Mouse (Mus musculus) thymus, postnatal 4 days (tissue): ENCODE results near the gene Tprgl.

ENCODE experiments used
- DNase-seq: peaks from one replicate; pipeline ENCODE4 v3.0.0; 2021

Tprgl gene

DNA sequence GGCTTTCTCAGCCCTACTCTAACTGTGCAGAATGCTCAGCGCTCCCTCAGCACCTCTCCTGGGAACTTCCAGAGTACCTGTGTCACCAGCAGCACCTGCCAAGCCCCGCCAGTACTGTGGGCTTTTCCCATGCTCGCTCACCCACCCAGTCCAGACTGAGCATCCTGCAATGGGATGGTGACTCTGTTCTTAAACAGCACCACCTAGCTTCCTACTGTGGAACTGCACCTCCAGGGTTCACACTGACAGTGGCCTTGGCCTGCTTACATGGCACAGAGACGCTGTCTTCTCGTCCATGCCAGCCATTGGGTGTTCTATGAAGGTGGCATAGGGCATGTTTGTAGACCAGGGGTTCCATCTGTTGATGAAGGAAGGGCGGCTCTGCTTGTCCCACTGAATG is 1.5 kb downstream of the Tprgl start:
- peak; percentile 92 for DNase-seq

DNA sequence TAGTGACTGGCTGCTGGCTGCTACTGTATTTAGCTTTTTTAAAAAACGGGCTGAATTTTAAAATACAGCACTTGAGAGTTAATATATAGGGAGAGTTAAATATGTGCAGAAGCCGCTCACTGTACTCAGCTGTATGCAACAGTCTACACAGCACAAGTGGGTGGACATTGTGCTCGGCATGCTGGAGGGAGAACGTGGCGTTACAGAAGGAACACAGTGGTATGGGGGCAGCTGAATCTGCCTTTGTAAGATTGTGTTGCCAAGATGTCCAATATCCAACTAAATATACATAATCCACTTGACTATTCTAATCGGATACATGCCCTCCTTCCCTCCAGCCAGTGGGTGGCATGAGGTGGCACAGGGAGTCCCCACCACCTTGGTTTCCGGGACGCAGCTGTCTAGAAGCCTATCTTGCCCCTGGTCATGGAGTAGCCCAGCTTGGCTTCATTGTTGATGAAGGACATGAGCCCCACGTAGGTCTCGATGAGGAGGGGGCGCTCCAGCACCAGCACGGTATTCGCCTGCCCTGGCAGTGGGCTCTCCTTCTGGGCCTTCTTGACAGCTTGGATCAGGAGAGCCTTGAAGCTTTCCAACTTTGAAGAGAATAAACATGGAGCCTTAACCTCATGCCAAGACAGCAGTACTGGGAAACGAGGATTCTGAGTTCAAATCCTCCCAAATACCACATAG is 2.4 kb downstream of the Tprgl start:
- DNase-seq = no peak

DNA sequence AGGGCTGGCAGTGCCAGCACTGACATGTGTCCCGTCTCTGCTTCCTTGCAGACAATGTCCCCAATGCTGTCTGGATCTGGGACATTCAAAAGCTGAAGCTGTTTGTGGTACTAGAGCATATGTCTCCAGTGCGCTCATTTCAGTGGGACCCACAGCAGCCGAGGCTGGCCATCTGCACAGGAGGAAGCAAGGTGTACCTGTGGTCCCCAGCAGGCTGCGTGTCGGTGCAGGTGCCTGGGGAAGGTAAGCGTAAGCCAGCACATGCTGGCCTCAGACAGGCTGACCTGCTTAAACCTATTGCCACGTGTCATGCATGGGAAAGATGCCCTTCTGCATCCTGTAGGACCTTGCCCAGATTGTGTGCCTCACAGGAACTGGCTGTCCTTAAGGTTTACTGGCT is 4.4 kb downstream of the Tprgl start:
- no peak for DNase-seq

DNA sequence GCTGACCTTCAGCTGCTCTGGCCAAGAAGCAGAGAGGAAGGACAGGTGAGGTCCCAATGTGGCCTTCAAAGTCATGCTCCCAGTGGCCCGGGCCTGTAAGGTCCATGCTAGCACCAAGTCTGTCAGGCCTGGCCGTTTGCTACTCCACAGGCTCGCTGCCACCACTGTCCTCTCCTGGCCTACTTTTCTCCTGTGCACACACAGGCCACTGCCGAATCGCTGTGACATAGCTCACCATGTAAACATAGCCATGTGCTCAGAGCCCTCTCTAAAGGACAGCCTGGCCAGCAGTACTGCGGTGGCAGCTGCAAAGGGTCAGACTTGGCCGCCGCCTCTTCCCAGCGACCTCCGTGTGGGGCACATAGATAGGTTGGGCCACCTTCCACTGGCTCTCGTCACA is 6.4 kb downstream of the Tprgl start:
- no peak for DNase-seq

DNA sequence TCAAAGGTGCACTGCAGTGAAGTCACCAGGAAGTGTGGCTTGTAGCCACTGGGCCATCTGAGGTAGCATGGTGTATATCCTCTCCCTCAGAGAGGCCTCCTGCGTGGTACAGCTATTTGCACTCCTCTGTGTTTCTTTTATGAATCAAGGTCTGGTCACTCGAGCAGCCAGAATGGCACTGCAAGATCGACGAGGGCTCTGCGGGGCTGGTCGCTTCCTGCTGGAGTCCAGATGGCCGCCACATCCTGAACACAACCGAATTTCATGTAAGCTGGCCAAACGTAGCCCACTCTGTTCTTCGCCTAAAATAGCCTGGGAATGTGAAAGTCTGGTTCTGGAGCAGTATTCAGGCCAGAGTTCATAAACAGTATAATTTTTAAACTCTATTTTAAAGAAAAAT is 14.1 kb downstream of the Tprgl start:
- no peak for DNase-seq

DNA sequence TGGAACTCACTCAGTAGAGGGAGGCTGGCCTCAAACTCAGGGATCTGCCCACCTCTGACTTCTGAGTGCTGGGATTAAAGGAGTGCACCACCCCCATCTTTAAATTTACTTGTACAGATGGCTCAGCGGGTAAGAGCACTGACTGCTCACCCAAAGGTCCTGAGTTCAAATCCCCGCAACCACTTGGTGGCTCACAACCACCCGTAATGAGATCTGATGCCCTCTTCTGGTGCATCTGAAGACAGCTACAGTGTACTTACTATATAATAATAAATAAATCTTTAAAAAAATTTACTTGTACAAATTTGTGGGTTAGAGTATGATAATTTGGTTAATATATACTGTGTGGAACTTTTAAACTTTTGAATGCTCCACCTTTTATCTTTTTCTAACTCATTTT is 15.8 kb downstream of the Tprgl start:
- DNase-seq = no peak

DNA sequence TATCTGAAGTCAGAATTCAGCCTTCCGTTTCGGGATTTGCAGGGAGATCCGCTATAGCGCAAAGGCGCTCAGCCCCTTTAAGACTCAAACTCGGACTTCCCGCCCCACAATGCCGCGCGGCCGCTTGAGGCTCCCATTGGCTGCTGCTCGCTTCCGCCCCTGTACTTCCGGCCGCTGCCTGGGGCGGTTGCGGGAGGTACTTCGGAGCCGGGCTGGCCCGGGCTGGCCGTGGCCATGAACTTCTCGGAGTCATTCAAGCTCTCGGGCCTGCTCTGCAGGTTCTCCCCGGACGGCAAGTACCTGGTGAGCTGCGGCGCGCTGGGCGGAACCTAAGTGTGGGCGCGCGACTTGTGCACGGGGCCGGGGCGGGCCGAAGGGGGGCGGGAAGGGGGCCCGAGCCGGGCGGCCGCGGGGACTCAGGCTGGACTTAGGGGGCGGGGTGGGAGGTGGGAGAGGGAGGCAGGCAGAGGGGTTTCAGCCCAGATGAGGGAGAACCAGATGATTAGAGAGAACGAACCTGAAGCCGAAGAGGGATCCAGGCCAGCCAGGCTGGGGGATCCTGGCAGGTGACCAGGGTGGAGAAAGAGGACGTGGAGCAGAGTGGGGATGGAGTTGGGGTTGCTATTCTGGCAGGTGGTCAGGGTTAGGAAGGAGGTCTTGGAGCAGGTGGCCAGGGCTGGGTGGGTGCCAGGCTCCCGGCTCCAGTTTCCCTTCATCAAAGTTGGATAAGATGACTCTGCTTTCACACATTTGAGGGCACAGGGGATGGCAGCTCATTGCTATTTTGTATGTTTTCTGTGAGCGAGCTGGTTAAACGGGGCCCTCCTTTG is 18.0 kb downstream of the Tprgl start, which contains the start of gene Wrap73:
Gene Wrap73, plus strand, starts transcription at position 162 of the 830 bp plus-strand sequence.
- DNase-seq = peak; percentile 89

DNA sequence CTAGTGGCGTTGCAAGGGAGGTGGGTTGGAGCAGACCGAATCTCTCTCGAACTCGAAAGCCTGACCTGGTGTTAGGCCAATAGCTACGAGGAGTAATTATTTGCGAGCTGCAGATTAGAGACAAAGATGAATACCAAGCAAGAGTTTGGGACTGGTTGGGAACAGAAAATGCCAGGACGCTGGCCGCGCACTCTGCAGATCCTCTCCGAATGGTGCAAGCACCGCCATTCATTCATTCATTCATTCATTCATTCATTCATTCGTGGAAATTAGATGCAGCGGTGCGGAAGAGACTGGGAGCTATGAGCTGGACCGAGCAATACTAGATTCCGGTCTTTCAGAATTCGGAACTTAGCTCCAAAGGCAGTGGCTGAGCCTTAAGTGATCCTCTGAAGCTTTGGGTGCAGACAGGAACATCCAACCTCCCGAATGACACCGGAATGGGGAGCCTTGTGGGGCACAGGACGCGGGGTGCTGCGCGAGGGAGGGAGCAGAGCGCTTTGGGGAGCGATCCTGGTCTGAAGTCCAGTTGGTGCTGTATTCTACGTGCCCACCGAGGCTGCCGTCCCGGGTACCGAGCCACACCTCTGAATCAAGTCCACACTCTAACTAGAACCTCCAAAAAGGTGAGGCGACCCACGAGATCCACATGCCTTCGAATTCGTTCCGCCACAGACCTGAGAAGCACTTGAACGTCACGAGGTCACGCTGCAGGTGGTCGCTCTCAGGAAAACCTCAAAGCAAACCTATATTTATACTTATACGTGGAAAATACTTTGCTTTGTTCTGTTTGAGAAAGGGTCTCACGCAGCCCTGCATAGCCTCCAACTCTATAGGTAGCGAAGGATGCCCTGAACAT is 19.2 kb downstream of the Tprgl start:
- no peak for DNase-seq

DNA sequence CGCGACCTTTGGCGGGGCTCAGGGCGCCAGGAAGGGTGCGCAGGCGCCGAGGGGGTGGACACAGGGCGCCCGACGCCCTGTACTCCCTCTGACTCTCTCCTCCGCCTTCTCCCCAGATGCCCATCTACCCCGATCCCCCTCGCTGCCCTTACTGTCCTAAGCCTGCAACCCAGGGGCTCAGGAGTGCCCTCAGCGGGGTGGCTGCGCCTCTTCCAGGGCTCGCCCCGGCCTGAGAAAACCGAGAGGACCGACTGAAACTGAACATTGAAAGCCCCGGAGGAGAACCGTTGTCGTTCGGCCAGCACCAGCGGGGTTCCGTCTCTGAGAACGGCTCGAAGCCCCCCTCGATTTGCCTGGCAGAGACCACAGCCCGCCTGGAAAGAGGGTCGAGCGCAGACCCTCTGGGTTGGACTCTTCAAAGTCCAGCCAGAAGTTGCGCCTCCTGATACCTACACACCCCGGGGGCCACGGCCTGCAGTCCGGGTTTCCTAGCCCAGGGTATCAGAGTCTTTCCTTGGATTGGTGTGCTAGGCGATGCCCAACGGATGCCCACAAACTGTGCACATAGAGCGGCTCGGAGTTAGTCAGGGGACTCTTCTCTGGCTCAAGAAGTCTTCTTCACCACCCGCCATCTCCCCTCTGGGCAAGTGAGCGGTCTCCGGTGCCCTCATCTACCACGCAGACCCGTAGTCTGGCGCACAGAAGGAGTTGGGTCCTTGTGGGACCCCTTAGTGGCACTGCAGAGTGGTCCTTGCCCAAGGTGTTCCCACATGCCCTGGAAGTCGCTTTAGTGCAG is 20.1 kb downstream of the Tprgl start:
- DNase-seq = no peak

DNA sequence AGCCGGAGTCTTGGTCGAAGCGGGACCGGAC is 20.5 kb downstream of the Tprgl start, which contains the start of gene Trp73:
Gene Trp73, minus strand, starts transcription at position 27 of the 31 bp plus-strand sequence.
- no peak for DNase-seq

DNA sequence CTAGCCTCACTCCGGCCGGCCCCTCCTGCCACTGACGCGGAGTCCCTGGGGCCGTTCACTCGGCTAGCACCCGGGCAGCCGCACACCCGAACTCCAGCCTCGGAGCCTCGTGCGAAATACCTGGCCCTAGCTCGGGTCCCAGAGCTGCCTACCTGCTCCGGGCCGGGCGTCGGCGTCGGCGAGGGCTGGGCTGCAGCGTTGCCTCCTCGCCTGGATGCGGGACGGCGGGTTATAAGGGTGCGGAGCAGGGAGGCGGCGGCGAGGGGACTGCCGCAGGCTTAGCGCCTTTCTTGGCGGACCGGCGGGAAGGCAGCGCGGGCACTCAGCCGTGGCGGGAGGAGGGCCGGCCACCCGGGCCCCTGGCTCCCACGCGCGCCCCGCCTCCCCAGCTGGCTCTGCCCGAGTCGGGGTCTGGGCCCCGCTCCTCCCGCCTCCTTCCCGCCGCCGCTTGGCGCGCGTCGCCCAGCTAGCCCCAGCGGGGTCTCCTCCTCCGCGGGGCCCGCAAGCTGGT is 20.7 kb downstream of the Tprgl start:
- no peak for DNase-seq

DNA sequence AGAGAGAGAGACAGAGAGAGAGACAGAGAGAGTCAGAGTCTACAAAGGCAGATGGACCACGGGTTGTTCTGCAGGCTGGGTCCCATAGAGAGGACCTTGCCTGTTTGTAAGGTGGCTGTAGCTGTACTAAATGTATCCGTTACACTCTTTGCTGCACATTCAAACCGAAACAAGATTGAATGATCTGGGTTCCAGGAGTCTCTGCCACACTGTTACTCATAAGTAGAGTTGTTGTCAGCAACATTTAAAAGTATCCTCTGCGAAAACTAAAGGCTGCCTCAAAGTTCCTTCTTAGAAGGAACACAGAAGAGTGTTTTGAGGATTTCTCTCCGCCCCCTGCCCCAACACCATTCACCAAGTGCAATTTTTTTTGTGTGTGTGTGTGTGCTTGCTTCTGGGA is 23.3 kb downstream of the Tprgl start:
- no peak for DNase-seq

DNA sequence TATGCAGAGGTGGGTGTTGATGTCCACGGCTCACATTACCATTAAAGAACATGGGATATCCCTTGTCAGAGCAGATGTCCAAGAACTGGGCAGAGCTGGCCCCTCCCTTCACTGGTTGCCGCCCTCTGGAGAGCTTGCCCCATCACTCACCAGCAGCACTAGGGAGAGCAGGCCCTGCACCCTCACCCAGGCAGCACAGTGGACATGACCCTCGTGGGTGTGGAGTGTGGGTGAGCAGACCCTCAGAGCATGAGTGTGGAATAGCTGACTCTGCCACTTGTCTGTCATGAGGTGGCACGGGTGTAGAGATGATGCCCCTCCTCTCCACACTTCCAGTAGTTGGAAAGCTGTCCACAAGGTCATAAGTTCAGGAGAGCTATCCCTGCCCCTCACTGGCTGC is 25.7 kb downstream of the Tprgl start:
- no peak for DNase-seq

DNA sequence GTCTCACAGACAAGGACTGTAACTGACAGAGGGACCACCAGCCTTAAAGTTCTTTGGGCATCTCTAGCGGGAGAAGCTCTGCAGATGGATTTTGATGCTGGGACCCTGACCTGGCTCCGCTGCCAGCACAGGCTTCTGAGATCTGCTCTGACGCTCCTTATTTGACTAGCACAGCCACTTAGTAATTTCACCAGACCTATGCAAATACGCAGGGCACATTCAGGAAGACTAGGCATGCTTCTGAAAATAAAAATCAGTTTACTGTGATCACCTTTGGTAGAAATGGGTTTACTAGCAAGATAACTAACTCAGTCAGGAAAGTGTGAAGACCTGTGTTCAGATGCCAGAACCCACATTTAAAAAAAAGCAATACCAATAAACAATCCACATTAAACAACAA is 28.6 kb downstream of the Tprgl start:
- no peak for DNase-seq

DNA sequence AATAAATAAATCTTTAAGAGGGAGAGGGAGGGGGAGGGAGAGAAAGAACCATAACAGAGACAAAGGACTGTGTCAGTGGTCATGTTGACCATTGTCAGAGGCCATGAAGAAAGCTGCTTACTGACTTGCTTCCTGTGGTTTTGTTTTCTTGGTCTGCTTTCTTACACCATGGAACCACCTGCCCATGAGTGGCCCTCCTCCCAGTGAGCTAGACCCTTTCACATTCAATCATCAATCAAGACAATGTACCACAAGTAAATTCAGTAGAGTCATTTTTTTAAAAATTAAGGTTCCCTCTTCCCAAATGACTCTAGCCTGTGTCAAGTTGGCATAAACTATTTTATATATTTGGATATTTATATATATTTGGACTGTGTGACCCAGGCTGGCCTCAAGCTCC is 30.5 kb downstream of the Tprgl start:
- no peak for DNase-seq

DNA sequence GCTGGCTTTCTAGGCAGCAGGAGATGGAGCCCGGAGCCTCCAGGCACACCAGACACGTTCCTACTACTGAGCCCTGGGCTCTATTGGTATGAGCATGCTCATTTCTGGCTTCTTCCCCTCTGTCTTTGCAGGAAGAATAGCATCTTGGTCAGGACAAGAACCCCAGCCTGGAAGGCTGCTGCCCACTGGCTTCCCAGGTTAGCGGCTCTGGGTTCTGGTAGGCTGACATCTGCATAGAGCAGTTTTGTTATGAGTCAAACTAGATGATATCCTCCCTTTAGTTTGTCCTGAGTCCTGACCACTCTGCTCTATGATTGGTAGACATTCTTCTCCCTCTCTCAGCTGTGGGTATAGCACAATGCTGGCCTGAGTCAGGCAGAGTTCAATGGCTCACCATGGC is 33.2 kb downstream of the Tprgl start:
- no peak for DNase-seq

DNA sequence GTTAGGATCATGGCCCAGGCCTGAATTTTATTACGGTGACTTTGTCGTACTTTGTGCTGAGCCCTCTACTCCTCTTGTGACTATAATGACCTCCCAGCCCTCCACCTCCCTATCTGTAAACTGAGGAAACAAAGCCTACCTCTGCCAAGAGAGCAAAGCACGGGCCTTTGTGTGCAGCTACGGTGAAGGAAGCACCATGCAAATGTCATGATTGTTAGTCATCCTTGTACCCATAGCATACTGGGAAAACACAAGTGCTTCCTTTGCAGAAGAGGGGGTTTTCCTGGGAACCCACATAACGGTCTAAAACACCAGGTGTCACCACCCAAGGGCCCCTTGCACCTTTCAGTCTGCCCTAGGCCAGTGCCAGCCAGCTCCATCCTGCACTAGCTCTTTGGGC is 35.3 kb downstream of the Tprgl start:
- DNase-seq = no peak

DNA sequence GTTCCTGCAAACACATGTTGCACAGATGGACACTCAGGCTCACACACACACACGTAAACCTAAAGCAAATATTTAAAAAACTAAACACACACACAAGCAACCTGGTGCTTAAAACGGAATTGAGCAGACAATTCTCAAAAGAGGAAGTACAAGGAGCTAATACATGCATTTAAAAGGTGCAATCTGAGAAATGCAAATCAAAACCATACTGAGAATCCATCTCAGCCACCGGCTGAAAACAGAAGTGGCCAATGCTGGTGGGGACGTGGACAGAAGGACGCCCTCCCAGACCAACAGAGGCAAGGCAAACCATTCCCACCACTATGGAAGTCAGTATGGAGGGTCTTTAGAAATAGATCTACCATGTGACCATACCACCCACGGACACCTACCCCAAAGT is 36.9 kb downstream of the Tprgl start:
- DNase-seq = no peak

DNA sequence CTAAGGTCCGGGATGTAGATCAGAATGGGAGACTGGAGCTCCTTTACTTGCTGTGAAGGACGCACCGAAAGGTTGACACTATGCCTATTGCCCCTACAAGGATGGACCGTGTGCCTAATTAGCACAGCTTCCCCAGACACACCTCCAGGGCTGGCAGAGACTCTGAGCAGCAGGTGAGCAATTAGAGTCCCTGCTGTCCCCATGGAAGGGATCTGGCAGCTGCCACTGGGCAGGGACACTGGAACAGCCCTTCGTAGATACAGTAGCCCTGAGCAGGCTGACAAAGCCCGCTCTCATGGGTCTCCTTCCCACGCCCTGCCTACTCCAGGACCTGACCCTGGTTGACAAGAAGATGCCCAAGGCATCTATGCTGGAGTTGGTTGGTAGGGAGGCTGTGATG is 38.1 kb downstream of the Tprgl start:
- no peak for DNase-seq

DNA sequence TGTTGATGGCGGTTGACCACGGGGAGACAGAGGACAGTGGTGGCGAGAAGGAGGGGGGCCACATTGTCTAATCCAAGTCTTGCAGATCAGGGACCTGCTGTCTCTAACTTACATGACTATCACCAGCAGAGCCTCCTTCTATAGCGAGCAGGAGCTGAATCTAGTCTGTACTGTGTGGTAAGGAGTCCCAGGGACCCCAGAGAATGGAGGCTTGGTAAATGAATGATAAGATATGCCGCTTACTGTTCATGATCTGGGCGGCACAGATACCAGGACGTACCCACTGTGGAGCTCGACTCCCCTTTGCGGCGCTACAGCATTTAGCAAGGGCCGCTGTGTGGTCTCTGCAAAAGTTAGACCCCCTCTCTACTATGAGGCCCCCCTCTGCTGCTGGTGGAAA is 38.7 kb downstream of the Tprgl start:
- no peak for DNase-seq

DNA sequence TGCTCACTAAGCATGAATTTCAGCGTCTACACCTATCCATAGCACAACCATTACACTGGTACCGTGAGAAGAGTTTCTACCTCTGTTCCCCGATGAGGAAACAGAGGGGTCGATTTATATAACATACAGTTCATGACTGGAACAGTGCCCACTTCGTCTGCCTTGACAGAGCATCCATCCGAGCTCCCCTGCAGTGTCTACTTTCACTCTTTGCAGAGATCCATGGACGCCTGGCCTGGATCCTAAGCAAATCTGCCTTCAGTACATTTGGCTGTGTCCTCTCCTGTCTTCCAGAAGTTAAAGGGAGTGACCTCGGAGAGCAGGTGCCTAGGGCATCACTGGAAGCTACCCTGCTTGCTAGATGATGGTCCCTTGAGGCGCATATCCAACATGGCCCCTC is 41.3 kb downstream of the Tprgl start:
- no peak for DNase-seq

DNA sequence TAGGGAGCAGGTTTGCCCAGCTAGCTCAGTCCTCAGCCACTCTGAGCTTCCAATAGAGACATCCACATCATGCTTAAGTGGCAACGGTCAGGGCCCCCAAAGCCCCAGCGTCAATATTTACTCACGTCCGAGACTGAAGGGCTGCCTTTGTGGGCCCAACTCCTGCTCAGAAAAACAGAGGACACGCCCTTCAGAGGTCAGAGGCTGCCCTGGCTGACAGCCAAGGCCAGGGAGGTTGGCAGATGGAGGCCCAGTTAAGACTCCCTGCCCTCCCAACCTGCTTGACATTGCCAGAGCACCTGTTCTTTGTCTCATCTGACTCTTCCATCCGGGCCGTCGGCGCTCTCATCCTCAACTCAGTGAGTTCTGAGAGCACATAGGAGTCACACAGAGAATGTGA is 41.7 kb downstream of the Tprgl start:
- DNase-seq = no peak

DNA sequence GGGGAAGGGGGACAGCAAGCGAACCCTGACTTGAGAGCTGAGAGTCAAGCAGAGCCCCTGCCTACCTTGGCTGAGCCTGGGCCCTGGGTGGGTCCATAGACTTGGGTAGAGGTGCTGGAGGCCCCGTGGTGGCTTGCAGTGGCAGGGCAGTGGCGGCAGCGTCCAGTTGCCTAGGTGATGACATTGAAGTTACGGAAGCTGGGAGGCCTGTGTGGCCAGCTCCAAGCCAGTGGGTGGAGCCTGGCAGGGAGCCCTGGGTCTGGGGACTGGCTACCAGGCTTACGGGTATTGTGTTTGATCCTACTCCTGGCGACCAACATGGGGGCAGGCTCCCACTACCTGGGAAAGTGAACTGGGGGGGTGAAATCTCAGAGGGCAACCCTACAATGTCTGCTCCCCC is 44.0 kb downstream of the Tprgl start:
- DNase-seq = no peak
